Mouse (Mus musculus) right cerebral cortex, postnatal 25 days (tissue): ENCODE measurements at regions not wholly inside any gene's neighbourhood (a gene's known extent, or its start where the extent isn't known, plus 50 kb on each side); places are given as distances from the start of the nearest gene placed in this dataset.
"Not testable (repeated sequence)": the region's sequence is repeated elsewhere in the genome, so short reads cannot be mapped to it uniquely, and the experiment has no call there.

ENCODE experiments used
- DNase-seq: peaks from one replicate; pipeline ENCODE4 v3.0.0; 2022

DNA sequence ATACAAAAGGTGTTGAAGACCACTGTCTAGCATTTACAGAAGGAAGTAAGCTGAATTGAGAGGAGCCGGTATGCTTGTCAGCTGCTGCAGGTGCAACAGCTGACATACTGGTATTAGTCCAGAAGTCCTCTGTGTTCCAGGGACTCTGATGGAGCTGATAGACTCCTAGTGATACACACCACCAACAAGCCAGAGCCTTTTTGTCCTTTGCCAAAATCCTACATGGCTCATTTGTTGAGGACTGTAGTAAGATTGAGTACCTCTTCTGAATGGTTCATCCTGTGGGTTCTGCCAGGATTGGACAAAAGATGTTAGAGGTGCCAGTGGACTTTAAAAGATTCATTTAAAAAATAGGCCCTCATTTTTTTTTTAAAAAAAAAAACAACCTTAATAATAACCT, 129.4 kb upstream of the Tmem185a start:
- DNase-seq = no peak

DNA sequence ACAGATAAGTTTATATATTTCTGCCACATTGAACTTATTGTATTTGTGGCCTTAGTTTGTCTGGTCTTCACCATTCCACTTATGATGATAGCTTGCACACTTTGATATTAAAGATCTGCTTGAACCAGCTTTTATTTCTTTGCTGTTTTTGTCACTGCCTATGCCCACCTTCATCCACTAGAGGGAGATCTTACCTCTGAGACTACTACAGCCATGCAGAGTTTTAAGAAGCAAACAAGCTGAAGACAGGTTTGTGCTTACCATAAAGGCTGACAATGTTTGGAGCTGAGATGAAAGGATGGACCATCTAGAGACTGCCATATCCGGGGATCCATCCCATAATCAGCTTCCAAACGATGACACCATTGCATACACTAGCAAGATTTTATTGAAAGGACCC, 105.4 kb upstream of the Tmem185a start:
- peak; percentile 9 for DNase-seq

DNA sequence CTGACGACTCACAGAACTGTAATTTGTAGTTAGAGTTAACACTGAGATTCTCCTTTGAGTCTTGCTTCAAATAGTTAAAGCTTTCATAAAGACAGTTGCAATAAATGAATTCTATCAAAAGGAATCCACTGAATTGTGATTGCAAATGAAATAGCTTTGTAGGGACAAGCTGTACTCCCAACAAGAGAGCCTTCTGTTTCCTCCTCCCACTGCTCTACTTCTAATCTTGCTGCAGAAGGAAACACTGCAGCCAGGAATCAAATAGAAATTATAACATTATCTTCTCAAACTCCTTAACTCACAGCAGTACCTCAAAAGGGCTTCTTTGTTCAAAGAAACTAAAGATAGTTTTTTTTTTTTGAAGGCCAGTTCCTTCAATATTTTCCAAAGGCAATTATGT, 103.2 kb upstream of the Tmem185a start:
- no peak for DNase-seq

DNA sequence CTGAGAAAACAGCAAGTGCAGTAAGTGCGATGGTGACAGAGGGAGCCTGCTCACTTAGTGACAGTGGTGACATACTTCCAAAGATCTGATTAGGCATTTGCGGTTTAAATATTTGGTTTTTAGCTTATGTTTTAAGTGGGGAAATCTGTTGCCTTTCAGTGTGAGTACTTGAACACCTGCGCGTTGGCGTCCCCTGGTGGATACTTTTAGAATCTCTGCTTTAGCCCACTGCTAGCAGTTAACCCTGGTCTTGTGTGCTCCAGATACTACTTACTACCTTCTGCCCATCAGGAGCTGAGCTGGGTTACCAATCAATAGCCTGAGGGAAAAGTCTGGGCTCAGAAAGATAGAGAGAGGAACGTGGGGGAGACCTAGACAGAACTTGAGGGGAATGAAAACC, 97.3 kb upstream of the Tmem185a start:
- not testable (repeated sequence) for DNase-seq

DNA sequence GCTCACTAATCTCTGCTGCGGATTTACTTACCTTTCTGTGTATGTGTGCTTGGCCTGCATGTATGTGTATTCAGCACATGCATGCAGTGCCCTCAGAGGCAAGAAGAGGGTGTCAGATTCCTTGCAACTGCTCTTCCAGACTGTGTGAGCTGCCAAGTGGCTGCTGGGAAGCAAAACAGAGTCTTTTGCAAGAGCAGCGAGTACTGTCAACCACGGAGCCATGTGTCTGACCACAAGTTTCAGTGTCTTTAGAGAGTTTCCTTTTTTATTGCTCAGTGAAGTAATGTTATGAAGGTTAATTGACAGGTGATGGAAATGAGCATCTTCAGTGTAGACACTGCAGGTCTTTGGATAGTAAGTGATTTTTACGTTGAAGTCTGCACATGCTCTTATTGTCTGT, 93.6 kb upstream of the Tmem185a start:
- DNase-seq = not testable (repeated sequence)

DNA sequence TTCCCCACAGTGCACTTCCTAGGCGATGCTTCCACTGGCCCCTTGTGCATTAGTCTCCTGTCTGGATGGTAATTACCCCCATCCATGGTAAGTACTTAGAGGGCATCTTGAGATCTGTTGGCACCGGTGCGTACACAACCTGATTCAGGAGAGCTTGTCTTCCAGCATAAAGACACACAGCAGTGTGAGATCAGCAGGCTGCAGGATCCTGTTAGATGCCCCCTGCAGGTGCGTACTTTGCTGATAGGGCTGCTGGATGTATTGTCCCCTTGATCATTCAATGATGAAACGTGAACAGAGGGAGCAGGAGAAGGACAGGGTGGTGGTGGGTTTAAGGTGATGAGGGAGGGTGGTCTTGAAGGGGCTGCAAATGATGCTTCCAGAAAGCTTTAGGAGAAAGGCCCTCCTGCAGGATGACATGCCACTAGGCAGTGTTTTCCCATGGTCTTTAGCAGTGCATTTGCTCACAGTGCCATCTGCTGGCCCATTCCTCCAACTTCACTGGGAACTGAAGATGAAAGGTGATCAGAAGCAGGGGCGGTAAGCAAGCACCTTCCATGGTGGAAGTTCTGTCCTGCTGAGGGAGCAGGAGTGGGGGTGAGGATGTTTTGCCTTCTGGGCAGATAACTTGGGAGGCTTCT, 92.5 kb upstream of the Tmem185a start:
- peak; percentile 10 for DNase-seq
